9 mouse cellular contexts compared by ENCODE assay signal in genomic region chr13:10360777-10361176, GRCm38 (mm10). TPM values are rescaled to one million over a fixed set of nuclear protein-coding genes. Genes with fewer than 3 reads are reported as not detected.
DNase-seq lines count a peak whose midpoint lies in the region; ATAC-seq and TF ChIP-seq lines count a peak whose summit lies in the region.
"Had no signal": no experiment of that assay in that cellular context is flagged by ENCODE, and none has a peak within 500 bp of the region (broad histone marks: within the 10 kb centered on the region; RNA-seq: fewer than 3 reads in every experiment).

Gene Chrm3 (minus strand): TSS chr13:10360847.

- peak within 1 kb of the TSS; percentile 74 for H3K9ac ChIP-seq in hindbrain, embryonic 15.5 days
- no peak within 1 kb of the TSS for H3K9ac ChIP-seq in lung, postnatal 0 days (replicated peaks; ENCODE audit: low read depth)

- intact Hi-C loops in gastrocnemius, adult 2 months (cut with DNase I): no loop called here

- H3K4me3 ChIP-seq in gastrocnemius, adult 2 months: peak within 1 kb of the TSS; percentile 74
- H3K4me3 ChIP-seq in hindbrain, embryonic 15.5 days: peak within 1 kb of the TSS; percentile 79
- H3K4me3 ChIP-seq in lung, postnatal 0 days (ENCODE audit: low read depth, low read length): peak within 1 kb of the TSS; percentile 50

- WGBS in hindbrain, embryonic 15.5 days: 2% methylated on average over 18 of the region's 18 CpGs
- WGBS in lung, postnatal 0 days: under 1% methylated on average over 18 of the region's 18 CpGs

- no peaks in the 10 kb centered on the region for H3K36me3 ChIP-seq in hindbrain, embryonic 15.5 days
- H3K36me3 ChIP-seq in lung, postnatal 0 days (ENCODE audit: insufficient read depth, low read length): no peaks in the 10 kb centered on the region
- H3K36me3 ChIP-seq: G1E had no signal

- TF ChIP-seq CTCF in gastrocnemius, adult 2 months (IDR thresholded peaks at IDR 0.05): no peak
- no peak for TF ChIP-seq CTCF in lung, postnatal 0 days (IDR thresholded peaks at IDR 0.05)

- peaks cover 12% of the 10 kb centered on the region for H3K27me3 ChIP-seq in hindbrain, embryonic 15.5 days
- H3K27me3 ChIP-seq in lung, postnatal 0 days (replicated peaks; ENCODE audit: insufficient read depth, low read length): peaks cover 18% of the 10 kb centered on the region; the same call in 1 of the 2 replicates

- TF ChIP-seq EP300 in lung, postnatal 0 days (IDR thresholded peaks at IDR 0.05): no peak

- H3K4me1 ChIP-seq in hindbrain, embryonic 15.5 days (replicated peaks): peaks cover 14% of the 10 kb centered on the region; the same call in 1 of the 2 replicates
- H3K4me1 ChIP-seq in lung, postnatal 0 days (ENCODE audit: insufficient read depth, low read depth, low read length): no peaks in the 10 kb centered on the region; the same call in 1 of the 2 replicates

- H3K9me3 ChIP-seq in hindbrain, embryonic 15.5 days: no peaks in the 10 kb centered on the region
- H3K9me3 ChIP-seq in lung, postnatal 0 days (ENCODE audit: low read length): no peaks in the 10 kb centered on the region
- H3K9me3 ChIP-seq: G1E had no signal

- H3K4me2 ChIP-seq in hindbrain, embryonic 15.5 days: peak within 1 kb of the TSS; percentile 98
- peak within 1 kb of the TSS; percentile 97 for H3K4me2 ChIP-seq in lung, postnatal 0 days (replicated peaks; ENCODE audit: low read depth, low read length)

- peak; percentile 36 for DNase-seq in ES-CJ7 (ENCODE audit: low read depth, low spot score)
- peak; percentile 33 to 60 for DNase-seq in cerebellum, postnatal 4 days (ENCODE audit: low spot score in 2 of 2)
- DNase-seq in gastrocnemius, adult 2 months: peak; percentile 40
- peak; percentile 53 for DNase-seq in left cerebral cortex, adult 11 months (ENCODE audit: low spot score)
- DNase-seq in lung, postnatal 0 days (ENCODE audit: low spot score): peak; percentile 39
- DNase-seq in retina, embryonic 14.5 days (ENCODE audit: low spot score): peak; percentile 79
- no peak for DNase-seq in T-cell, adult 2 months (ENCODE audit: low spot score)

- 0 out of 2 replicates have a peak within 1 kb of the TSS, but pooled peaks have one; percentile 35 for H3K27ac ChIP-seq in gastrocnemius, adult 2 months
- H3K27ac ChIP-seq in hindbrain, embryonic 15.5 days (replicated peaks): peak within 1 kb of the TSS; percentile 70
- H3K27ac ChIP-seq in lung, postnatal 0 days (ENCODE audit: low read length): no peak within 1 kb of the TSS

- ATAC-seq in hindbrain, embryonic 15.5 days (ENCODE audit: low FRiP score, low read depth): peak; percentile 93
- peak; percentile 52 for ATAC-seq in lung, postnatal 0 days

RNA-seq across cellular contexts. Expression of gene Chrm3, which starts in this region (rescaled TPM):
- total RNA-seq in gastrocnemius, adult 2 months (2021): under 1 TPM; 0.20 to 0.74 TPM
- polyA plus RNA-seq in hindbrain, embryonic 15.5 days (2015; fragmentation: Nextera tagmentation; extraction: Ambion mirVana): 3.2 and 5.2 TPM in 2 replicates
- polyA plus RNA-seq in lung, postnatal 0 days (2015; fragmentation: Nextera tagmentation; extraction: Ambion mirVana): 0.20 and 0.43 TPM in 2 replicates
- polyA plus RNA-seq: G1E had no signal

Comparison
In these comparisons a context has a peak if more than half of its experiments do, and no peak if none do; other contexts are left out.
1. Peak in DNase-seq, H3K4me3 ChIP-seq and H3K27ac ChIP-seq in gastrocnemius, adult 2 months; RNA of the gene not detected or under 1 TPM.
2. Peak in DNase-seq, ATAC-seq, H3K4me3 ChIP-seq and H3K4me2 ChIP-seq in lung, postnatal 0 days; RNA of the gene not detected or under 1 TPM.